Mouse (Mus musculus) embryo, embryonic 11 days (tissue): ENCODE results near the gene Cfap43.
A peak's percentile ranks its signal among the peaks of the same experiment; 100 is the strongest.

ENCODE experiments used
- DNase-seq: peaks from one replicate; pipeline ENCODE4 v3.0.0-alpha.2; 2015

Cfap43 gene

DNA sequence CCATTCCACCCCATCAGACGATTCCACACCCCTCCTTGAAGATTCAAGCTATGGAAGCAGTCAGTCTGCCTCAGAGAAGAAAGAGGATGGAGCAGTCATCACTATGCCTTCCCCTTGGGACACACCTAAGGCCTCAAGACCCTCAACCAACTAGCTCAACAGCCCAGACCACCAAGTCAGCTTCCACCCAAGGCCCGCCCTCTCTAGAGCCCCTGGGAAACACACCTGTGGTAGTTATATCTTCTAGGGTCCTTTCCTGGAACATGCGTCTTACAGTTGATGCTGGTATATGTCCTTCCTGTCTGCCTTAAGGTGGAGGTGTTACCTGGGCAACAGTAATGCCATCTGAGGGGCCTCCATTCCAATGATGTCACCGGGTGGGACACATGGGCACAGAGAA lies 4.9 kb downstream of the Cfap43 start:
- no peak for DNase-seq

DNA sequence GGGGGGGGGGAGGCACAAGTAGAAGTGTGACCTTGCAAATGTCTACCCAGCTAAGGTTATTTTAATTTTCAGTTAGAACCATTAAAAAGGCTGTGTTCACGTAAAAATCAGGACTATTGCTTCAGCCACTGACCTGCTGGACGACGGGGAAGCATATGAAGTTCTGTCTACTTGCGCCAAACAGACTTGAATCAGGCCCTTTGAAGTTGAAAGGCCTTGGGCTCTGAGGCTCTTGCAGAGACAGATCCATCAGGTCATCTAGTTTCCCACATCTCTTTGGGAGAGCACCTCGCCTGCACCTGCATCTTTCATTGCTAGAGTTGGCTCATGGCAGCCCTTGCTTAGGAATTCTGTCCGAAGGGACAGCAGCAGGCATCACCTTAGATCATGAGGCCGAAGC lies 5.7 kb downstream of the Cfap43 start:
- no peak for DNase-seq

DNA sequence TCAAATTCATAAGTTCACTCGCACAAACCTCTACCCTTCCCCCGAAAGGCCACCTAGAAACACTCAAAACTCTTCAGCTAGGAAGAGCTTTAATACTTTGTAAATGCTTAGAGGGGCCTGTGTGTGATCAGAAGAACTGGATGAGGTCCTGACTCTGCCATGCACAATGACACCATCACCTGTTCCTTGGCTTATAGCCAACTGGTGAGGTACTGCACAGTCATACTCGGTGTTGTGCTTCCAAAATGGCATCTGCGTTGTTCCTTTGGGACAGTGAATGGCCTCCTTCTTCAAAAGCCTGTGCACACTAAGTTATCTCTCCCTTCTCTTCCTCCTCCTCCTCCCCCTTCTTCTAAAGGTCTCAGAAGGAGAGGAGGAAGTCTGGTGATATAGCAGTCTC lies 8.3 kb downstream of the Cfap43 start:
- DNase-seq, result no peak

DNA sequence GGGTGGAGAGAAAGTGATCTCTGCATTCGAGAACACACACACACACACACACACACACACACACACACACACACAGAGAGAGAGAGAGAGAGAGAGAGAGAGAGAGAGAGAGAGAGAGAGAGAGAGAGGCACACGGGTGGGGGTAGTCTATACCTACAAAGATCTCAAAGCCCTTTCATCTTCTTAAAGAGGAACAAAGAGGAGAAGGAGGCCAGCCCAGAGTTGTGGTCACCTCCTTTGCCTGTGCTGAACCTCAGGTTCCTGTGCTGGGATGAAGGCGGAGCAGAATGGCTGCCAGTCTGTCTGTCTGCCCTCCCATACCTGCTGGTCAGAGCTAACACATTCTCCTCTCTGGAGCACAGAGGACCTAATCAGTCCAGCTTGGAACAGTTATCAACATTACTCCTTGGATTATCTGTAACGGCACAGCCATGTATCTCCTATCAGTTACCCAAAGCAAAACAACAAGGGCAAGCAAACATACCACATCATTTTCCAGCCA lies 8.9 kb downstream of the Cfap43 start:
- DNase-seq, result no peak

DNA sequence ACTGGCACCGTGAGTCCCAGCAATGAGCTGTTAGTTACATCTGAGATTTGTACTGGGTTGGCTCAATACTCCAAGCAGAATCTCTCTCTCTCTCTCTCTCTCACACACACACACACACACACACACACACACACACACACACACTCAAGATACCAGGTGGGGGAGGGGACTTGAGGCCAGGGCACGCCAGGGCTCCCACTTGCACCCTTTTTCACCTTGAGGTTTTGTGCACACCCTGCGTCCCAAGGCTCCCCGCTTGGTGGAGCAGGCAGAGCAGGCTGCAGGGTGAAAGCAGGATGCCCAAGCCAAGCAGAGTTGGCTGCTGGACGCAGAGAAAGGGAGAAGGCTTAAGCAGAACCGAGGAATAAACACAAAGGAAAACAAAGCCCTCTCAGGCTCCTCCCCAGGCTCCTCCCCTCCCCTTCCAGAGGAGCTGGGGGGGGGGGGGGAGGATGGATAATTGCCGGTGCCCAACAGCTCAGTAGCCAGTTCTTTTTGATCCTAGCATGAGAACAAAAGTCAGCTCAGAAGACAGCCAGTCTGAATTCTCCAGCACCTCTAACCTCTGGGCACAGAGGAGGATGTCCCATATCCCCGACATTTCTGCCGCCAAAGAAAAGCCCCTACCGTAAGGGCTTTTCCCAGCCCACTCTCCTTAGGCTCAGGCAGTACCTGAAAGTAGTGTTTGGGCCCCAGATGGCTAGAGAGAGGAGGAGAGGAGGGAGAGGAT lies 9.5 kb downstream of the Cfap43 start:
- peak; percentile 76 for DNase-seq

DNA sequence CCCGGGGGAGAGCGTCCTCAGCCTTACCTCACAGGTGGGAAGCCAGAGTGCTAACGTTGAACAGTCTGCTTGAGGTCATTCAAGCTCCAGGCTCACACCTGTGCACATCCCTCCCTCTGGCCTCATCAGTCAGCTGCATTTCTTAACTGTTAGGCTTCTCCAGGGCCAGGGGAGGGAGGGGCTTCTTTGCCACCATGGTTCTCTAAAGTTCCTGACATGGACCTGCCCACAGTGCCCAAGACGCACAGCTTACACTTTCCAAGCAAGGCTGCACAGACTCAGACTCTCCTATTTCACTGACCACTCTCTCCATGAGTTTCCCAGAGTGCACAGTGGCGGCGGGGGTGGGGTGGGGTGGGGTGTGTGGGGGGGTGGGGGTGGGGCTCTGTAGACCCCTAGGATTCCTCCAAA lies 10.1 kb downstream of the Cfap43 start:
- DNase-seq, result no peak

DNA sequence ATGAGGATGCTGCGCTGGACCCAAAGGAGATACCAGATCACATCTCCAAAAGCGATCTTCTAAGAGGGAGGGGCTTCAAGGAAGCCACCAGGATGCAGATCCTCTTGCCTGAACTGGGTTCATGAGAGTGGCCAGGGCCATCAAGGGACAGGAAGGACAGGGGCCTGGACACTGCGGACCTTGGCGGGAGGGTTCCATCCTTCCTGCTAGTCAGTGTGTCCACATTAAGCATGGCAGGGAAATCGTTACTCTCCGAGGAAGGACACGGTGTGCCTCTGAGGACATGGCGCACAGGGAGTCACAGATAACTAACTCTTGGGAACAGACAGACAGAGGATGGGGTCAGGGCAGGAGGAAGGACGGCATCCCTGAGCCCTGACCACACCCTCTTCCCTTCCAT lies 11.5 kb downstream of the Cfap43 start:
- DNase-seq, result no peak

DNA sequence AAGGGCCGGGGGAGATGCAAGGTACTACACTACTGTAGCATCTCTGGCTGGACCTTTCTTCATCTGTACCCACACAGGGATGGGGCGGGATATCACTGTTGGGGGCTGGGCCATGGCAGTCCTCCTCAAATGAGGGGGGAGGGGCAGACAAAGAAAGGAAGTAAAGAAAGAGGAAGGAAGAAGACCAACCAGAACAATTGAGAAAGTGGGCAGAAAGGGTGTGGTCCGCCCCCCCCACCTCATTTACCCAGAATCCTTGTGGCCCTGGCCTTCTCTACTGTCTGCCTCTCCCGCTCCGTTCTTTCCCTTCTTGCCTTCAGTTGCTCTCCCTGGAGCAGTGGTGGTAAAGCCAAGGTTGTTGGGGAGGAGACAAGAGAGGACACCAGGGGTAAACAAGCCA lies 13.5 kb downstream of the Cfap43 start:
- DNase-seq, result no peak

DNA sequence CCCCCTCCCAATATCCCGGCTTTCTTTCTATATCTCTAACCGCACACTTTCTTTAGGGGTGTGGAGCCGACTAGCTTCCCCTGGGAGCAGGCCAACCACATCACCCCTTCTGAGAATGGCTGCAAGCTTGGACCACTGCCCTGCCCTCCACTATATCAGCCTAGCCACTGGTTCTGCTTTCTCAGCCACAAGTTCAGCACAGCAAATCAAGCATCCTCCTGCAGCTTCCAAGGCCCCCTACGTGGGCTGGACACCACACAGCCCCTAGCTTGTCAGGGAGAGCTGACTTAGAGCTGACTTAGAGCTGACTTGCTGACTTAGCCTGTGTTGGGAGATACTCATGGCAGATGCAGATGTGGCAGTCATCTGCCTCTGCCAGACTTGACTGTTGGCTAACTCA lies 14.0 kb downstream of the Cfap43 start:
- no peak for DNase-seq

DNA sequence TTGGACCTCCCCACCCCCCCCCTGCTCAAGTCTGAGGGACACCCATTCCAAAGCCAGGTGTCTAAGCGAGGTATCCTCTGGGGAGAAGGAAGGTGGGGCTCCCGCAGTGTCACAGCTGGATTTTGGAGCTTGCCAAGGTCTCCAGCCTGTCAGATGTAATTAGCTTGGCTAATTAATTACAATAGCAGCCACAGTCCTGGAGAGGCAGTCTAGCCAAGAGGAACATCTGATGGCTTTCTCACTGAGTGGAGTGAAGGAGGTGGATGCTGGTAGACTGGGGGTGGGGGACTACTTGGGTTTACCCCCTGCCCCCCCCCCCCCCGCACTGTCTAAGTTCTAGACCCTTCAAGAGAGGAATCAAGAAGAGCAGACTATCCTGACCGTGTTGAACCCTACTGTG lies 15.4 kb downstream of the Cfap43 start:
- no peak for DNase-seq

DNA sequence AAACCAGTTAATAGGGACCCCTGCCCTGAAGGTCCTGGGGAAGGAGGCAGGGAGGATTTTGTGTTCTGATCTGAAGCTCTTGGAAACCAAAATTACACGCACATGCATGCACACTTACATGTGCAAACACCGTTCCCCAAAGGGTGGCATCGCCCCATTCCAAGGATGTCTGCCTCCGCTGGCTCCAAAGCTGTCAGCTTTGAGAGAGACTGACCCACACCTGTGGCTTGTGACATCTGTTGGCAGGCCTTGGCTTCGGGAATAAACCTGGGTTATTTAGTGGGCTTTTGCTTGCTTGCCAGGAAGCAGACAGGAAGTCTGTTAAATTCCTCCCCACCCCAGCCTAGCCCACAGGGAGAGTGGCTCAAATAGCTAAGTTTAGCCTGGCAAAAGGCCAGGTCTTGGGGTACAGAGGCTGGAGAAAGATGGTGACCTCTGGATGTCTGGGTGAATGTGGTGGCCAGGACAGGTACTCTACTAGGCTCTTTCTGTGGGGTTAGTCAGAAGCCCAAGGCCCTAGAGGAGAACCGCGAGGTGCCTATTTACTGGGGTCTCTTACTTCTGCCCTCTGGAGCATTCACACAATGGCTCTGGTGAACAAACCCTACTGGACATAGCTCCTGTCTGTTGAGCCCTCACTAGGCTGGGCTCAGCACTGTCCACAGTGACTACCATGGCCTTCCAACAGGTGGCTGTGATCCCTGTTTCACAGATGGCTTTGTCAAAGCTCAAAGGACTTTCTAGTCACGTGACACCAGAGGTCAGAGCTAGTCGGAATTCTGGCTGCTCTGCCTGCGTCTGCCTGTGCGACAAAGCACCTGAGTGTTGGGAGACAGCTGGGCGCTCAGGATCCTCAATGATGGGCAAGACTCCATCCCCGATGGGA lies 16.5 kb downstream of the Cfap43 start:
- no peak for DNase-seq

DNA sequence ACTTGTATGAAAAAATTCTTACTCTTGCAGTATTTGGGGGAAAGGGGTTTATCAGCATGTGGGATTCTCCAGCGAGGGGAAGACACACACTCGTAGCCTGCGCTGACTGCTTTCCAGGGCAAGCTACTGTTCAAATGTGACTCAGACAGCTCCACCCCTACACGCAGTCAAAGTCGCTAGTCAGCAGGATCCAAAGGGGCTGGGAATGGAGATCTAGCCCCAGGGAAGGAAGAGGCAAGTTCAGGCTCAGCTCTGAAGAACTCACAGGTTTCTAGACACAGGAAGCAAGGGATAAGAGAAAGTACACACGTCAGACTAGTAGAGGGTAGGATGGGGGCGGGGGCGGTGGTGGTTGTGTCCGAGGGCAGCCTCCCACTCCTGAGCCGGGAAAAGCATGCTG lies 18.5 kb downstream of the Cfap43 start:
- no peak for DNase-seq

DNA sequence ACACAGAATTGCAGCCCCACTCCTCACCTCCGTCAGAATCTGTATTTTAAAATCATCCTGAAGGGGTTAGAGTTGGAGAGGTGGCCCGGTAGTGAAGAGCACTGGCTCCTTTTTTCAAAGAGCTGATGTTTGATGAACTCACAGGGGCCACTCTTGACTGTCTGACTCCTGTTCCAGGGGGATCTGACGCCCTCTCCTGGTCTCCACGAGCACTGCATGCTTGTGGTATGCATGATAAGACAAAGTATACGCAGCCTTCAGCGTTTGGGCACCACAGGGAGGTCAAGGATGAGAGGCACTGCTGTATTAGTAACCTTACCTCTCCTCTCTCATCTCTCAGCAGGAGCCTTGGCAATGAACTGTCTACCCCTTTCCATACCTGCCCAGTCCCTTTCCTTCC lies 19.1 kb downstream of the Cfap43 start:
- no peak for DNase-seq

DNA sequence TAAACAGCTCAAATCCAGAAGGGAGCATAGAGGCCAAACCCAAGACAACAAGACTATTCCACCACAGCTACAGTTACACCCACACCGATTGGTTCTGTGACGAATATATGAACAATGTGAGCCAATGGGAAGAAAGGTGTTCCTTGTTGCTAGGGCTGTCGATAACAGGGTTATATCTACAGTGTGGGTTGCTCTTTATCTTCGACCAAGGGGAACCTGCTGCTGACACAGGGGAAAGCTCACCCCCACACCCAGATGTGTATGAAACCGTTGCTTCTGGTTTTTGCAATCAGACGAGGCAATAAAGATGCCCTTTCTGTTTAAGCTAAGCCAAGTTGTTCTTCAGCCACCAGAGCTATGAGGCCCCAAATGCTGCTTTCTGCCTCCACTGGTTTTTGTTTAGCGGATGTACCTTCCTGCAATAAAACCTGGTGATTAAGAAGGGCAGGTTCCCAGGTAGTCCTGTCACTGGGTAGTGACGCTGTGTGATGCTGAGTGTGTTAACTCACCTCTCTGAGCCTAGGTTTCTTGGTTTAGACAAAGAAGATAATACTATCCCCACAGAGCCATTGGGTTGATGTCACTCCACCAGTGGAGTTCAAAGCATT lies 20.5 kb downstream of the Cfap43 start:
- DNase-seq, result no peak

DNA sequence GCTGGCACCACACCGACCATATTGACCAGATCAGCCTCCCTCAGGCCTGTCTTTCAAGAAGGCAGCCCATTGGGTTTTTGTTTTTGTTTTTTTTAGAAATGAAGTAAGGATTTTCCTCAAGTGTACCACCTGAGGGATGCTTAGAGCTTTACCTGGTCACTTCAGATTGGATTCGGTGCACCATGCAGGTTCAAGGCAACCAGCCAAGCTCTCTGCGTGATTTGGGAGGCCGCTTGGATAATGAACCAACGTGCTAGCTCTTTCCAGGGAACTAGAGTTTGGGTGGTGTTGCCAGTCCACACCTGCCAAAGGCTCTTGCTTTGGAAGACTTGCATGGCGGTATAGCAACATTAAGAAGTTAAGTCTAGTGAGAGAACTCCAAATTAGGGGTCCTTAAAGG lies 26.0 kb downstream of the Cfap43 start:
- no peak for DNase-seq

DNA sequence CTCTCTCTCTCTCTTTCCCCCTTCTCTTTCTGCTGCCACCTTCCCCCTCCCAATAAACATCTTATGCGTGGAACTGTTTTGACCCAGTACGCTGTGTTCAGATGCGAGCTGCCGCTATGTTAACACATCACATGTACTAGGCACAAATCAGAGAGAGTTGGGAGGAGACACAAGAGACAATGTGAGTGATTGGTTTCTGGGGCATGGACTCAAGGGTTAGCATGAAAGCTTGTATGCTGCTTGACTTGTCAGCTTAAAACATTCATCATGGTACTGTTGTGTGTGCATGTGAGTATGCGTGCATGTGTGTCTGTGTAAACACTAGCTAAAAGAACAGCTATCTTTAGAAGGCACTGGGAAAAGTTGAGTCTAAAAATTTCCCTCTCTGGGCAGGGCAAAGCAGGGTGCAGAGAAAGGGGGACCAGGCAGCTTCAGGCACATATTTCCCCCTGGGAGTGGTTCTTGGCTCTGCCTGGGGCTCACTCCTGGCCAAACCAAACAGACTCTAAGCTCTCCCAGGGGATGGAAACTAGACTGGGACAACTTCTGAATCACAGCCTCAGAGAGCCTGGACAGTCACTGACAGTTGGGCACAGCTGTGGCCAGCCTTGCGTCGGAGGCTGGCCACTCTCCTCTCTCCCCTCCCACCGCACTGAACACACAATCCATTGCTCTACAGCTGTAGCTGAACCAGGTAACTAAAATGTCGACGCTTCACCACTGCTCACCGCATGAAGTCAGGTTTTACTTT lies 27.4 kb downstream of the Cfap43 start:
- no peak for DNase-seq

DNA sequence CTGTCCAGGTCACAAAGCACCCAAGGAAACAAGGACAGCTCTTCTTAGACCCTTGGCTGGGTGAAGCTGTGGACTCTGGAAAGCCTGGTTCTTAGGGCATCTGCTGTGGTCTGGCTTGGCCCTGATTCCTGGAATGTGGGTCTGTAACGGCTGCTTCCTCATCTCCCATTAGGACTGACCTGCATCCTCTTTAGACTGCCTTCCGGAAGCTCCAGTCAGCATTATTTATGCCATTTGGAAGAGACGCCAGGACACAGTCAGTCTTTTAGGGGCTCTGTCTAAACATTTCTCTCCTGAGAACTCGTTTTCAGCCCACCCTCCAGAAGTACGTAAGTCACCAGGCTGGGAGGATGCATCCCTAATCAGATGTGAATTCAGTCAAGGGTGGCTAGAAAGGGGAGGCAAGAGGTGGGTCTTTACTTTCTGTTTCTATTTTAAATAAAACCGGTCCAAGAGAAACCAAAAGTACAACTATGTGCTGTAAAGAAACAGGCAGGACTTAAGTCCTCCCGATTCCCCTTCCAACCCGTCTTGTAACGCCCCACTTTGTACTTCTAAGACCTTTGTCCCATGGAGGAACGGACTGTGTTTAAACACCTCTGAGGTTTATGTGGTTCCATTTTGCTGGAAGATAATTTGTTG lies 28.5 kb downstream of the Cfap43 start:
- peak; percentile 9 for DNase-seq

DNA sequence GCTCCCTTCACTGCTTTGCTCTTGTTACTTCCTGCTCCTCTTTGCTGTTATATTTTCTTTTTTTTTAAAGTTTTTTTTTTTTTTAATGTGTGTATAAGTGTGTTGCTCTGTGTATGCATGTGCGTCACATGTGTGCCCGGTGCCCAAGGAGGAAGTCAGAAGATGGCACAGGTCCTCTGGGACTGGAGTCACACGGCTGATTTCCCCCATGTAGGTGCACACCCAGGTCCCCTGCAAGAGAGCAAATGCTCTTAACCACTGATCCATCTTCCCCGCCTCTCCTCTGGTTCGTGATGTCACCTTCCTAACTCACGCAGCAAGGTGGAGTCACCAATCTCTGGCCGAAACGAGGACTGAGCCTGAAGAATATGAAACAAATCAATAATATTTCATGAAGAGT lies 31.1 kb downstream of the Cfap43 start:
- no peak for DNase-seq

DNA sequence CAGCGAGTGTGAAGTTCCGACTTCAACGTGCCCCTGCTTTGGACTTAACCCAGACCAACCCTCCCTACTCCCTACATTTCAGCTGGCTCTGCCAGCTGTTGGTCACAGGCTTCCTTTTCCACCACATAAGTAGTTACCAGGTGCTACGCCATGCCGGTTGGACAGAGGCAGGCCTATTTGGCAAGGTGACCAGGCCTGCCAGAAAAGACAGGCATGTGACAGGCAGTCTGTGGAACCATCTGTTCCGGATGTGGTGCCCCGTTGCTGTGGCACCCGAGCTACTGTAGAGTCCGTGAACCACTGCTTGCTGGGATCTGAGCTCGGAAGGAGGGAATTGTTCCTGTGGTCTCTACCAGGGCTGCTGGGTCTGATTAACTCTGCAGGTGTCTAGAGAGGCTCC lies 31.7 kb downstream of the Cfap43 start:
- no peak for DNase-seq

DNA sequence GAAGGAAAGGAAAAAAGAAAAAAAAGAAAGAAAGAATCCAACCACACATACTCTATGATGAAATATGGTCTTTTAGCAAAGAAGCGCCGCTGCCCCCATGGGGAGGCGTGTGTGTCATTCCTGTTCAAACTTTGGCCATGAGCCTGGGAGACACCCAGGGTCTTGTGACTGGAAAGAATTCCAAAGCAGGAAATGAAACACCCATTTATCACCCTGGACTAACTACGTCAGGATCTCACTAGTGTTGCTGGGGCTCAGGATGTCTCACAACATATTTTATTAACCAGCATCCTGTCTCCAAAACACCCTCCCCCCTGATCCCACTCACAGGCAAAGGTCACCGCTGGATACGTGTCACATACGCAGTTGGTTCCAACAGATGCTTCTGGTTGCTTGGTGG lies 32.5 kb downstream of the Cfap43 start:
- no peak for DNase-seq

DNA sequence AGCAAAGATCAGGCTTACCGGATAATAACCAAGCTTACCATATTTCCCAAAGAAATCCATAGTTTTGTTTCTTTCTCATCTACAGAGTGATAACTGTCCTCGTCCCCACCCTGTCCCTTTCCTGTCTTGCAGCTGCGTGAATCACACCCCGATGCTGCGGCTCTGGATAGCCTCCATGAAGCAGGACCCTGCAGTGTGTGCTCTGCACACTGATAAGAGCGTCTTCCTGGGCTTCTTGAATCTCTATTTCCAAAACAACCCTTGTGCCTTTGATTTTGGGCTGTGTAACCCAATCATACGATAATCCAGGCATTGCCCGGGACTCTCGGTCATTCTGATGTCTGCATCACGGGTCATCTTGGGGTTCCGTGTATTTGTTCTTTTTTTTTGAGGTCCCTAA lies 33.2 kb downstream of the Cfap43 start:
- no peak for DNase-seq

DNA sequence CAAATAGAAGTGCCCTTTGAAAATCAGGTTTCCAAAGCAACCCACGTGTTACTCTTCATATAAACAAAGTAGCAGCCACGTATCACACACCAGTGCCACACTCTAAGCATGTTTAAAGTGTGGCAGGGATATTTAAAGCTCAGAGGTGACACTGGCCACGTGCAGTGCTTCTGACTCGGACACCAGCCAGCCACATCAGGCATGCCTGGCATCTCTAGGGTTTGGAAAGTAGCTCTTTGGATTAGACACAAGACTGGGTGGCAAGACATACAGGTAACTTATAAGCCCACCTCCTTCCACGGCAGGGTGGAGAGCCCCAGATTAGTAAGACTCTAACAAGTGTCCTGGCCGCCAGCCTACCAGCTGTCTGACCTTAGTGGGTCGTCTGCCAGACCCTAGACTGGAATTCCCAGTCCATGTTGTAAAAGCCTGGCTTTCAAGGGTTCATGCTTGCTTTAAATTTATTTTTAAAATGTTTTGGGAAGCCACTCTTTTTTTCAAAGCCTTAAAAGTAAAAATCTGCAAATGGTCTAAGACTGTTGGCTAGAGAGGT lies 33.8 kb downstream of the Cfap43 start:
- no peak for DNase-seq
